Mouse (Mus musculus) limb, embryonic 11.5 days (tissue): ENCODE results near the gene Cpne7. TPM values are rescaled to one million over a fixed set of nuclear protein-coding genes. Genes with fewer than 3 reads are reported as not detected.
"Not testable (repeated sequence)": the region's sequence is repeated elsewhere in the genome, so short reads cannot be mapped to it uniquely, and the experiment has no call there.

Source experiments
- ATAC-seq: fragments of 200-750 bp; cut with Nextera tagmentation; 2 replicates; pipeline ENCODE4 v1.8.0; 2017; ENCODE audit warnings: low read depth; ENCODE audit not compliant: insufficient number of reproducible peaks, low FRiP score, low TSS enrichment
- DNase-seq: peaks from one replicate; pipeline ENCODE4 v3.0.0-alpha.2; 2015; ENCODE audit warnings: low spot score
- H3K27ac ChIP-seq: fragments of 300-500 bp; sonication (generic); replicated peaks from 2 replicates; pipeline ENCODE4 v1.5.1; 2014; ENCODE audit warnings: low read depth, mild to moderate bottlenecking, low read length
- H3K27me3 ChIP-seq: fragments of 300-500 bp; sonication (generic); 2 replicates; pipeline ENCODE4 v1.6.1; 2014; ENCODE audit warnings: mild to moderate bottlenecking, low read length, mixed read lengths; ENCODE audit not compliant: control insufficient read depth, insufficient read depth
- H3K36me3 ChIP-seq: fragments of 300-500 bp; sonication (generic); 2 replicates; pipeline ENCODE4 v1.6.1; 2014; ENCODE audit warnings: mild to moderate bottlenecking, low read length, moderate library complexity, mixed read lengths; ENCODE audit not compliant: control insufficient read depth, insufficient read depth
- H3K4me1 ChIP-seq: fragments of 300-500 bp; sonication (generic); 2 replicates; pipeline ENCODE4 v1.6.1; 2014; ENCODE audit warnings: low read length, mixed read lengths; ENCODE audit not compliant: control insufficient read depth, insufficient read depth
- H3K4me2 ChIP-seq: fragments of 300-500 bp; sonication (generic); 2 replicates; pipeline ENCODE4 v1.6.1; 2014; ENCODE audit warnings: low read depth, mild to moderate bottlenecking, moderate library complexity; ENCODE audit not compliant: severe bottlenecking
- H3K4me3 ChIP-seq: fragments of 300-500 bp; sonication (generic); 2 replicates; pipeline ENCODE4 v1.5.1; 2014; ENCODE audit warnings: low read depth, low read length
- H3K9ac ChIP-seq: fragments of 300-500 bp; sonication (generic); 2 replicates; pipeline ENCODE4 v1.6.1; 2014; ENCODE audit warnings: mild to moderate bottlenecking, low read length
- H3K9me3 ChIP-seq: fragments of 300-500 bp; sonication (generic); 2 replicates; pipeline ENCODE4 v1.6.1; 2016; ENCODE audit warnings: low read length; ENCODE audit not compliant: control insufficient read depth
- WGBS: fragments of 180-500 bp; shearing (Covaris S2); extraction: QIAGEN DNeasy Blood & Tissue Kit; methylation state at CpG from one replicate; pipeline ENCODE4 v1.1.7; 2014; 5-methylcytosine and 5-hydroxymethylcytosine counted together
- polyA plus RNA-seq: library from polyadenylated mRNA; unstranded; fragments of >200 nt; fragmentation: Nextera tagmentation; extraction: Ambion mirVana; gene quantifications from 2 replicates; pipeline ENCODE4 v1.2.1, GENCODE M21; 2014

The Cpne7 gene
- polyA plus RNA-seq, 1 experiment from 2014 or later = 0.57 TPM

- H3K4me2 ChIP-seq = no peak overlapping the region
- no peak overlapping the region for H3K9ac ChIP-seq
- H3K36me3 ChIP-seq = peaks cover 22% of the 10 kb centered on the region
- 47% methylated on average over 8 of the region's 8 CpGs for WGBS
- ATAC-seq (no peak), DNase-seq (no peak)
- peaks cover 7% of the 10 kb centered on the region; the same call in 1 of the 2 replicates for H3K4me1 ChIP-seq
- no peaks in the 10 kb centered on the region for H3K27me3 ChIP-seq
- no peaks in the 10 kb centered on the region for H3K9me3 ChIP-seq
- H3K4me3 ChIP-seq = no peak overlapping the region
- no peak overlapping the region for H3K27ac ChIP-seq
Measured at GRCm38 (mm10) chr8:123100288-123100687, 16.9 kb upstream of the Cpne7 start.

GRCm38 (mm10) chr8:123101244-123101643 is 15.9 kb upstream of the Cpne7 start:
- no peaks in the 10 kb centered on the region for H3K9me3 ChIP-seq
- WGBS = 77% methylated on average over 4 of the region's 4 CpGs
- H3K36me3 ChIP-seq = peaks cover 22% of the 10 kb centered on the region
- H3K27me3 ChIP-seq = no peaks in the 10 kb centered on the region
- H3K4me1 ChIP-seq = peaks cover 7% of the 10 kb centered on the region; the same call in 1 of the 2 replicates
- no peak overlapping the region for H3K9ac ChIP-seq
- H3K4me2 ChIP-seq = no peak overlapping the region
- DNase-seq (no peak), ATAC-seq (no peak)
- H3K4me3 ChIP-seq = no peak overlapping the region
- H3K27ac ChIP-seq = no peak overlapping the region

GRCm38 (mm10) chr8:123101735-123102685 is 15.2 kb upstream of the Cpne7 start, which contains the start of gene Rpl13:
Gene Rpl13, plus strand, starts transcription at chr8:123102350.
- H3K27ac ChIP-seq = peak within 1 kb of the TSS; percentile 93
- H3K9me3 ChIP-seq = no peaks in the 10 kb centered on the region
- H3K9ac ChIP-seq = peak within 1 kb of the TSS; percentile 96
- peak; percentile 93 for ATAC-seq
- peak; percentile 98 for DNase-seq
- H3K4me2 ChIP-seq = peak within 1 kb of the TSS; percentile 60
- peak within 1 kb of the TSS; percentile 94 for H3K4me3 ChIP-seq
- 1% methylated on average over 56 of the region's 56 CpGs for WGBS
- no peaks in the 10 kb centered on the region for H3K27me3 ChIP-seq
- peaks cover 21% of the 10 kb centered on the region for H3K36me3 ChIP-seq
- peaks cover 7% of the 10 kb centered on the region; the same call in 1 of the 2 replicates for H3K4me1 ChIP-seq

GRCm38 (mm10) chr8:123102855-123103254 is 14.3 kb upstream of the Cpne7 start:
- WGBS = under 1% methylated on average over 15 of the region's 26 CpGs
- H3K4me2 ChIP-seq = peak overlapping the region; percentile 59
- H3K27ac ChIP-seq = peak overlapping the region; percentile 93
- not testable (repeated sequence) for H3K27me3 ChIP-seq, H3K4me1 ChIP-seq, ATAC-seq, H3K9me3 ChIP-seq
- peaks cover 13% of the 10 kb centered on the region for H3K36me3 ChIP-seq
- DNase-seq = peak; percentile 35
- peak overlapping the region; percentile 96 for H3K9ac ChIP-seq
- peak overlapping the region; percentile 94 for H3K4me3 ChIP-seq

- Histone ChIP-seq H3K4me3 (peak overlapping the region; percentile 94), H3K27ac (no peak overlapping the region; the same call in 1 of the 2 replicates), H3K36me3 (peaks cover 11% of the 10 kb centered on the region), H3K9ac (peak overlapping the region; percentile 96), H3K4me2 (peak overlapping the region; percentile 59), H3K9me3 (no peaks in the 10 kb centered on the region), H3K4me1 (peaks cover 7% of the 10 kb centered on the region; the same call in 1 of the 2 replicates), H3K27me3 (no peaks in the 10 kb centered on the region)
- WGBS = 18% methylated on average over 14 of the region's 15 CpGs
- ATAC-seq = no peak
- DNase-seq = no peak
Measured at GRCm38 (mm10) chr8:123103285-123103684, 13.9 kb upstream of the Cpne7 start.

GRCm38 (mm10) chr8:123104046-123104767 is 13.0 kb upstream of the Cpne7 start:
- peaks cover 11% of the 10 kb centered on the region for H3K36me3 ChIP-seq
- WGBS = 85% methylated on average over 6 of the region's 6 CpGs
- no peaks in the 10 kb centered on the region for H3K27me3 ChIP-seq
- DNase-seq (no peak), ATAC-seq (no peak)
- H3K9ac ChIP-seq = peak overlapping the region; percentile 96; the same call in 1 of the 2 replicates
- no peaks in the 10 kb centered on the region for H3K9me3 ChIP-seq
- peaks cover 7% of the 10 kb centered on the region; the same call in 1 of the 2 replicates for H3K4me1 ChIP-seq
- peak overlapping the region; percentile 94; the same call in 1 of the 2 replicates for H3K4me3 ChIP-seq
- no peak overlapping the region; the same call in 1 of the 2 replicates for H3K4me2 ChIP-seq
- no peak overlapping the region for H3K27ac ChIP-seq

GRCm38 (mm10) chr8:123105553-123106326 is 11.4 kb upstream of the Cpne7 start:
- Histone ChIP-seq H3K4me1 (peaks cover 7% of the 10 kb centered on the region; the same call in 1 of the 2 replicates), H3K27ac (no peak overlapping the region), H3K4me2 (no peak overlapping the region), H3K36me3 (peaks cover 11% of the 10 kb centered on the region), H3K9me3 (no peaks in the 10 kb centered on the region), H3K4me3 (no peak overlapping the region), H3K27me3 (no peaks in the 10 kb centered on the region), H3K9ac (no peak overlapping the region)
- ATAC-seq = no peak
- WGBS = 73% methylated on average over 5 of the region's 5 CpGs
- peak; percentile 33 for DNase-seq
